Mouse (Mus musculus): ENCODE measurements at regions not wholly inside any gene's neighbourhood (a gene's known extent, or its start where the extent isn't known, plus 50 kb on each side); places are given as distances from the start of the nearest gene placed in this dataset.

GRCm38 (mm10) chr13:71665221-71665916, 298.2 kb downstream of the Irx1 start:
- Histone ChIP-seq H3K4me3 (replicated peaks in 1 of 3; ENCODE audit: low read depth in 2 of 3, low read length in 2 of 3, poor library complexity in 1 of 3) (no peak overlapping the region), H3K9ac (ENCODE audit: insufficient read depth, low read depth) (no peak overlapping the region), H3K36me3 (replicated peaks in 1 of 2; ENCODE audit: control insufficient read depth in 1 of 2, insufficient read depth in 1 of 2, low read length in 1 of 2) (no peaks in the 10 kb centered on the region), H3K4me1 (ENCODE audit: control insufficient read depth in 1 of 2, insufficient read depth in 2 of 2) (peaks cover 3 to 10% of the 10 kb centered on the region in 2 experiments; a peak in 3 of 4 replicates), H3K79me2 (replicated peaks; ENCODE audit: control insufficient read depth, extremely low read depth, insufficient read depth, poor library complexity, severe bottlenecking) (no peaks in the 10 kb centered on the region), H3K4me2 (ENCODE audit: insufficient read depth, low read depth, poor library complexity, severe bottlenecking) (no peak overlapping the region), H3K27me3 (replicated peaks) (no peaks in the 10 kb centered on the region), H3K27ac (ENCODE audit: insufficient read depth, low read depth) (no peak overlapping the region), H3K9me3 (replicated peaks; ENCODE audit: low read length) (no peaks in the 10 kb centered on the region)
- in situ Hi-C loops (cut with MboI; ENCODE audit: low pct_ligation_motif_present, low pct_unique_long_range_greater_than_20kb, low sequenced_read_pairs): no loop called here
- TF ChIP-seq JUND (conservative IDR thresholded peaks at IDR 0.05; ENCODE audit: low read depth, low read length): no peak
- dilution Hi-C loops (cut with MboI; ENCODE audit: extremely low pct_ligation_motif_present, extremely low pct_unique_long_range_greater_than_20kb, low sequenced_read_pairs): no loop called here
- no peak for DNase-seq (ENCODE audit: extremely low read depth)

- no peaks in the 10 kb centered on the region for H3K27me3 ChIP-seq (replicated peaks)
- dilution Hi-C loops (cut with MboI; ENCODE audit: extremely low pct_ligation_motif_present, extremely low pct_unique_long_range_greater_than_20kb, low sequenced_read_pairs): no loop called here
- H3K36me3 ChIP-seq (replicated peaks in 1 of 2; ENCODE audit: control insufficient read depth in 1 of 2, insufficient read depth in 1 of 2, low read length in 1 of 2): no peaks in the 10 kb centered on the region
- in situ Hi-C loops (cut with MboI; ENCODE audit: low pct_ligation_motif_present, low pct_unique_long_range_greater_than_20kb, low sequenced_read_pairs): no loop called here
- H3K4me2 ChIP-seq (ENCODE audit: insufficient read depth, low read depth, poor library complexity, severe bottlenecking): no peak overlapping the region
- no peak overlapping the region for H3K4me3 ChIP-seq (replicated peaks in 1 of 3; ENCODE audit: low read depth in 2 of 3, low read length in 2 of 3, poor library complexity in 1 of 3)
- DNase-seq (ENCODE audit: extremely low read depth): no peak
- no peak overlapping the region for H3K27ac ChIP-seq (ENCODE audit: insufficient read depth, low read depth)
- no peak overlapping the region for H3K9ac ChIP-seq (ENCODE audit: insufficient read depth, low read depth)
- TF ChIP-seq JUND (conservative IDR thresholded peaks at IDR 0.05; ENCODE audit: low read depth, low read length) (peak; percentile 55; the same call in 1 of the 2 replicates), CTCF (conservative IDR thresholded peaks at IDR 0.05 in 1 of 2, IDR thresholded peaks at IDR 0.05 in 1 of 2; ENCODE audit: low read depth in 2 of 2, low read length in 2 of 2) (peak in 1 of 2 experiments; percentile 33; a peak in 2 of 4 replicates), BHLHE40 (IDR thresholded peaks at IDR 0.05; ENCODE audit: low read depth, low read length) (peak; percentile 43; the same call in 1 of the 2 replicates), MAZ (IDR thresholded peaks at IDR 0.05; ENCODE audit: low read depth, low read length) (no peak), IRF4 (IDR thresholded peaks at IDR 0.05; ENCODE audit: low read depth, low read length) (peak; percentile 66; the same call in 1 of the 2 replicates), RAD21 (IDR thresholded peaks at IDR 0.05; ENCODE audit: low read depth, low read length) (peak; percentile 43), CHD1 (IDR thresholded peaks at IDR 0.05; ENCODE audit: low read depth, low read length) (no peak), EP300 (IDR thresholded peaks at IDR 0.05; ENCODE audit: low read length) (0 out of 2 replicates have a peak, but pooled peaks have one; percentile 19)
- no peaks in the 10 kb centered on the region for H3K79me2 ChIP-seq (replicated peaks; ENCODE audit: control insufficient read depth, extremely low read depth, insufficient read depth, poor library complexity, severe bottlenecking)
- peaks cover 13 to 35% of the 10 kb centered on the region in 2 experiments for H3K4me1 ChIP-seq (ENCODE audit: control insufficient read depth in 1 of 2, insufficient read depth in 2 of 2)
- no peaks in the 10 kb centered on the region for H3K9me3 ChIP-seq (replicated peaks; ENCODE audit: low read length)
Measured at GRCm38 (mm10) chr13:71657898-71658297, 305.6 kb downstream of the Irx1 start.

GRCm38 (mm10) chr13:71653939-71654467, 309.5 kb downstream of the Irx1 start:
- Histone ChIP-seq H3K4me1 (ENCODE audit: control insufficient read depth in 1 of 2, insufficient read depth in 2 of 2) (peaks cover 9 to 30% of the 10 kb centered on the region in 2 experiments), H3K27ac (ENCODE audit: insufficient read depth, low read depth) (no peak overlapping the region), H3K9ac (ENCODE audit: insufficient read depth, low read depth) (no peak overlapping the region), H3K27me3 (replicated peaks) (no peaks in the 10 kb centered on the region), H3K36me3 (replicated peaks in 1 of 2; ENCODE audit: control insufficient read depth in 1 of 2, insufficient read depth in 1 of 2, low read length in 1 of 2) (no peaks in the 10 kb centered on the region), H3K4me3 (replicated peaks in 1 of 3; ENCODE audit: low read depth in 2 of 3, low read length in 2 of 3, poor library complexity in 1 of 3) (no peak overlapping the region), H3K4me2 (ENCODE audit: insufficient read depth, low read depth, poor library complexity, severe bottlenecking) (no peak overlapping the region; the same call in 1 of the 2 replicates), H3K9me3 (replicated peaks; ENCODE audit: low read length) (no peaks in the 10 kb centered on the region), H3K79me2 (replicated peaks; ENCODE audit: control insufficient read depth, extremely low read depth, insufficient read depth, poor library complexity, severe bottlenecking) (no peaks in the 10 kb centered on the region)
- in situ Hi-C loops (cut with MboI; ENCODE audit: low pct_ligation_motif_present, low pct_unique_long_range_greater_than_20kb, low sequenced_read_pairs): no loop called here
- dilution Hi-C loops (cut with MboI; ENCODE audit: extremely low pct_ligation_motif_present, extremely low pct_unique_long_range_greater_than_20kb, low sequenced_read_pairs): no loop called here
- TF ChIP-seq RAD21 (IDR thresholded peaks at IDR 0.05; ENCODE audit: low read depth, low read length) (no peak), MAX (IDR thresholded peaks at IDR 0.05; ENCODE audit: low read length) (0 out of 2 replicates have a peak, but pooled peaks have one; percentile 18), BHLHE40 (IDR thresholded peaks at IDR 0.05; ENCODE audit: low read depth, low read length) (peak; percentile 31; the same call in 1 of the 2 replicates)
- DNase-seq (ENCODE audit: extremely low read depth): peak; percentile 22

Measured in CH12.LX (cell line).